Mouse (Mus musculus) cerebellum, adult 9-10 months (tissue): ENCODE data around the gene Parp11.
"Not testable (repeated sequence)": the region's sequence is repeated elsewhere in the genome, so short reads cannot be mapped to it uniquely, and the experiment has no call there.

ENCODE experiments used
- DNase-seq: peaks from one replicate; pipeline ENCODE4 v3.0.0; 2022

Gene Parp11

GRCm38 (mm10) chr6:127500119-127500518 is 53.5 kb downstream of the Parp11 start:
- DNase-seq = no peak

GRCm38 (mm10) chr6:127500806-127501205 is 54.2 kb downstream of the Parp11 start:
- DNase-seq = no peak

GRCm38 (mm10) chr6:127502530-127502929 is 55.9 kb downstream of the Parp11 start:
- DNase-seq = peak; percentile 46

- not testable (repeated sequence) for DNase-seq
Measured at GRCm38 (mm10) chr6:127513776-127514175, 67.1 kb downstream of the Parp11 start.

- no peak for DNase-seq
Measured at GRCm38 (mm10) chr6:127521176-127521575, 74.5 kb downstream of the Parp11 start.

- no peak for DNase-seq
Measured at GRCm38 (mm10) chr6:127522326-127522725, 75.7 kb downstream of the Parp11 start.

- peak; percentile 16 for DNase-seq
Measured at GRCm38 (mm10) chr6:127524442-127524841, 77.8 kb downstream of the Parp11 start.

- DNase-seq = no peak
Measured at GRCm38 (mm10) chr6:127528625-127529024, 82.0 kb downstream of the Parp11 start.

GRCm38 (mm10) chr6:127529451-127529850 is 82.8 kb downstream of the Parp11 start:
- peak; percentile 86 for DNase-seq

GRCm38 (mm10) chr6:127530206-127530605 is 83.6 kb downstream of the Parp11 start:
- no peak for DNase-seq

GRCm38 (mm10) chr6:127531412-127532205 is 85.0 kb downstream of the Parp11 start:
- DNase-seq = no peak

GRCm38 (mm10) chr6:127532304-127532703 is 85.7 kb downstream of the Parp11 start:
- DNase-seq = no peak

GRCm38 (mm10) chr6:127533766-127534165 is 87.1 kb downstream of the Parp11 start:
- no peak for DNase-seq

GRCm38 (mm10) chr6:127537035-127537434 is 90.4 kb downstream of the Parp11 start:
- DNase-seq = no peak

GRCm38 (mm10) chr6:127538118-127538517 is 91.5 kb downstream of the Parp11 start:
- no peak for DNase-seq

GRCm38 (mm10) chr6:127539226-127539625 is 92.6 kb downstream of the Parp11 start:
- no peak for DNase-seq

GRCm38 (mm10) chr6:127539659-127540058 is 93.0 kb downstream of the Parp11 start:
- DNase-seq = no peak

GRCm38 (mm10) chr6:127540517-127540916 is 93.9 kb downstream of the Parp11 start:
- DNase-seq = no peak

GRCm38 (mm10) chr6:127541617-127542374 is 95.2 kb downstream of the Parp11 start:
- peak; percentile 46 for DNase-seq
